Mouse (Mus musculus) thymus, adult 2 months (tissue): ENCODE results near the gene Tmem131. TPM values are rescaled to one million over a fixed set of nuclear protein-coding genes. Genes with fewer than 3 reads are reported as not detected.

ENCODE experiments used
- DNase-seq: peaks from one replicate; pipeline ENCODE4 v3.0.0; 2021
- H3K27ac ChIP-seq: fragments of 200-500 bp; 2 replicates; pipeline ENCODE4 v1.5.1; 2012; ENCODE audit warnings: low read length, control low read depth; ENCODE audit not compliant: control insufficient read depth, insufficient read depth
- H3K27me3 ChIP-seq: fragments of 200-500 bp; 2 replicates; pipeline ENCODE4 v1.6.1; 2012; ENCODE audit warnings: mild to moderate bottlenecking, low read length, moderate library complexity, mixed read lengths; ENCODE audit not compliant: control insufficient read depth, insufficient read depth
- H3K36me3 ChIP-seq: fragments of 200-500 bp; 2 replicates; pipeline ENCODE4 v1.6.1; 2012; ENCODE audit warnings: mild to moderate bottlenecking, low read length, moderate library complexity; ENCODE audit not compliant: control insufficient read depth, insufficient read depth
- H3K4me1 ChIP-seq: fragments of 200-500 bp; replicated peaks from 2 replicates; pipeline ENCODE4 v1.6.1; 2012; ENCODE audit warnings: low read length; ENCODE audit not compliant: control insufficient read depth, insufficient read depth
- H3K4me3 ChIP-seq: fragments of 200-500 bp; 2 replicates; pipeline ENCODE4 v1.5.1; 2012; ENCODE audit warnings: mild to moderate bottlenecking, low read length, control low read depth, moderate library complexity; ENCODE audit not compliant: control insufficient read depth, insufficient read depth
- CTCF ChIP-seq: fragments of 200-500 bp; IDR thresholded peaks from 2 replicates; pipeline ENCODE4 v1.5.1; 2012; ENCODE audit warnings: mild to moderate bottlenecking, control low read depth, low read length, moderate library complexity, borderline replicate concordance; ENCODE audit not compliant: control insufficient read depth, poor library complexity, insufficient read depth; ENCODE audit errors: extremely low read depth
- POLR2A ChIP-seq: fragments of 200-500 bp; IDR thresholded peaks from 2 replicates; pipeline ENCODE4 v1.6.1; 2012; ENCODE audit warnings: mild to moderate bottlenecking, low read length, control low read depth, moderate library complexity; ENCODE audit not compliant: control insufficient read depth, poor library complexity, insufficient read depth; ENCODE audit errors: extremely low read depth
- WGBS: fragments of 180-500 bp; shearing (Covaris S2); methylation state at CpG from one replicate; pipeline ENCODE4 v1.1.7; 2018; 5-methylcytosine and 5-hydroxymethylcytosine counted together
- polyA plus RNA-seq: library from polyadenylated mRNA; depleted of rRNA; stranded (reverse); fragments of >200 nt; gene quantifications from 2 replicates; pipeline ENCODE4 v1.2.3, GENCODE M21; 2012

Gene Tmem131
- polyA plus RNA-seq, 1 experiment, result 51.1 TPM

DNA sequence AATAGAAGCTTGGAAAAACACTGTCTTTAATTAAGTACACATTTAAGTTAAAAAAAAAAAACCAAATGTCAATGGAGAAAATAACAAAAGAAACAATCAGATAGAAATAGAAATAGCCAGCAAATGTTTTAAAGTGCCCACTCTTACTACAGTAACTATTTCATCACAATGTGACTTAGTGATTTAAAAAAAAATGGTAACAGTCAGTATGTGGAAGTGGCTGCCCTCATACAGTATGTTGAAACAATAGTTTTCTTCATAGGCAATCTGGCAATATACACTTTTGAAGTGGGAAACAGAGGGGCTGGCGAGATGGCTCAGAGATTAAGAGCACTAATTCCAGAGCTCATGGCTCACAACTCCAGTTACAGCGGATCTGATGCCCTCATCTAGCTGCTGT is 15.9 kb downstream of the Tmem131 start:
- no peak for TF ChIP-seq POLR2A
- no peak for TF ChIP-seq CTCF
- Histone ChIP-seq H3K36me3 (no peaks in the 10 kb centered on the region), H3K4me1 (peaks cover 49% of the 10 kb centered on the region), H3K27ac (no peak overlapping the region), H3K27me3 (no peaks in the 10 kb centered on the region), H3K4me3 (no peak overlapping the region)
- no peak for DNase-seq
- WGBS, result 24% methylated on average over 2 of the region's 2 CpGs

DNA sequence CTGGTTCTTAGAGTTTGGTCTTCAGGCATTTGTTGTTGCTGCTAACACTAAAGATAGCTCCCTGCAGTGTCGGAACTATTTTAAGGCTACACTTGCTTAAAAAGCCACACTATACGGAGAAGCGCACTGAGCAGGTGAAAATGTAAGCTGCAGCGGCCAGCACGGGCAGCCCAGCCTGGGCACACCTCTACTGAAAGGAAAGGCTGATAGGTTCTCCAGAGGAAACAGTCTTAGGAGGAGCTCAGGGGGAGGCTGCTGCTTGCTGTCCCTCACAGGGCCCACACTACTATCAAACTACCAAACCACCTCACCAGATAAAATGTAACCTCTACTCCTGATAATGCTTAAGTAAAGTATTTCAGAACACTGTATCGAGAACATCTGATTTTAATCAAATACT is 16.7 kb downstream of the Tmem131 start:
- Histone ChIP-seq H3K36me3 (no peaks in the 10 kb centered on the region), H3K27ac (peak overlapping the region; percentile 9; the same call in 1 of the 2 replicates), H3K27me3 (no peaks in the 10 kb centered on the region), H3K4me3 (no peak overlapping the region), H3K4me1 (peaks cover 53% of the 10 kb centered on the region)
- DNase-seq, result no peak
- 63% methylated on average over 6 of the region's 6 CpGs for WGBS
- TF ChIP-seq POLR2A (no peak), CTCF (no peak)

DNA sequence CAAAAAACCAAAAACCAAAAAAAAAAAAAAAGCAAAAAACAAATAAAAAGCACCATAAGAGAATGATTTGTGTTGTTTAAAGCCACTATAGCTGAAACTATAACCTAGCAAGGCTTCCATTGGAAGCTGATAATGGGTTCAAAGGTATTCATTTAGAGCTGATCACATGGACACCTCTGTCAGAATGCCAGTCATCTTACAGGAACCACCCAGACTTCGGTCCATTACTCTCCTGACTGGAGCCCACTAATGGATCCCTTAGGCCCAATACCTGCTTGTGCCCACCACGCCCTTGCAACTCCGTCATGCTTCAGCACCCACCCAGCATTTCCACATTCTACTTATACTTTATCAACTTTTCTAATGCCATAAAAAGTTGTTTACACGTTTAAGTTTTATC is 17.2 kb downstream of the Tmem131 start:
- no peak overlapping the region for H3K4me3 ChIP-seq
- H3K4me1 ChIP-seq, result peaks cover 57% of the 10 kb centered on the region
- 88% methylated on average over 4 of the region's 4 CpGs for WGBS
- no peaks in the 10 kb centered on the region for H3K36me3 ChIP-seq
- no peaks in the 10 kb centered on the region for H3K27me3 ChIP-seq
- TF ChIP-seq POLR2A, result no peak
- TF ChIP-seq CTCF, result no peak
- no peak for DNase-seq
- H3K27ac ChIP-seq, result no peak overlapping the region

DNA sequence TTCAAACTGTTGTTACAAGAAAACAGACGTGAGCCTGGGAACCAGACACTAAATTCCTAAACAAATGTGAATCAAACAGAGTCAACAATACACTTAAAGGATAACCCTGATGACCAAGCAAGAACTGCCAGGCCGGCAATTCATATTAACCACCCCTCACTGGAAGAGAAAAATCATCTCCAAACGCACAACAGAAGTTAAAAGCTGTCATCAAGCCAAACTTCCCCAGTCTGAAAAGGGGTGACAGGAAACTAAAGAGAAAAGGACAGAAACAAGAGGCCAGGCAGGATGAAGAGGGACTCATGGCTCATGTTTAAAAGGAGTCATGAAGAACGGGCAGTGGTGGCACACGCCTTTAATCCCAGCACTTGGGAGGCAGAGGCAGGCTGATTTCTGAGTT is 17.7 kb downstream of the Tmem131 start:
- WGBS, result 50% methylated on average over 5 of the region's 5 CpGs
- TF ChIP-seq CTCF (no peak), POLR2A (no peak)
- Histone ChIP-seq H3K36me3 (no peaks in the 10 kb centered on the region), H3K27me3 (no peaks in the 10 kb centered on the region), H3K4me3 (no peak overlapping the region), H3K27ac (no peak overlapping the region), H3K4me1 (peaks cover 54% of the 10 kb centered on the region)
- DNase-seq, result no peak

DNA sequence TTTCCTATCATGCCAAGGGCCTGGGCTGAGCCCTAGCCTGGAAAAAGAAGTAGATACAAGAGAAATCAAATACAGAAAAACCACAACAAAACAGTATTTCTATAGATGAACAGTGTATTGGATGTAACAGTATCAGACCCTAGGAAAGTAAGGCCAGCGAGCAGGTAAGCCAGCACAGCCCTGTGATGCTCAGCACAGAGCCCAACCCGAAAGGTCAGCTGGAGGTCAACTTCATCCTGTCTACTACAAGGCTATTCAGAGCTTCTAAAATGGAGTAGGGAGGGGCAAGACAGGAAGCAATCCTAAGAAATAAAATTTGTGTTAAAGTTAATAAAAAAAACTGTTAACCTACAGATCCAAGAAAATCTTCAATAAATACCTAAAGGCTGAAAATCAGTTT is 18.6 kb downstream of the Tmem131 start:
- Histone ChIP-seq H3K4me1 (peaks cover 59% of the 10 kb centered on the region), H3K27me3 (no peaks in the 10 kb centered on the region), H3K4me3 (no peak overlapping the region), H3K36me3 (no peaks in the 10 kb centered on the region), H3K27ac (no peak overlapping the region)
- TF ChIP-seq CTCF (no peak), POLR2A (no peak)
- no peak for DNase-seq
- WGBS, result 91% methylated on average over 2 of the region's 2 CpGs

DNA sequence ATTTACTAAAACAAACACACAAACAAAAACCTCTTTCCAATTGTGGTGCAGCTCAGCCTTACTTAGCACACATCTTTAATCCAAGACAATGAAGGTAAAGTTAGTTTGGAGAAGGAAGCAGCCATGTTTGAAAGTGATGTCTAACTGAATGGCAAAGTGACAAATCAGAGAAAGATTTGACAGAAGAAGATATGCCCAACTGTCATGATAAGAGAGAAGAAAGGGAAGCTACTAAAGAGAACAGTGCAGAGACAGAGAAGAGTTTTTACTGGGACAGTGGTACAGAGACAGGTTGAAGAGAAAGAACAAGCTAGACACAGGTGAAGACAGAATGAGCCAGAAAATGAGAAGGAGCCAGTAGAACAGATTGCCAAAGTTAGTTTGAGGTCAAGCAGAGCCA is 19.6 kb downstream of the Tmem131 start:
- H3K4me3 ChIP-seq, result no peak overlapping the region
- H3K36me3 ChIP-seq, result no peaks in the 10 kb centered on the region
- no peaks in the 10 kb centered on the region for H3K27me3 ChIP-seq
- DNase-seq, result no peak
- H3K27ac ChIP-seq, result no peak overlapping the region
- no peak for TF ChIP-seq POLR2A
- no peak for TF ChIP-seq CTCF
- H3K4me1 ChIP-seq, result peaks cover 54% of the 10 kb centered on the region

DNA sequence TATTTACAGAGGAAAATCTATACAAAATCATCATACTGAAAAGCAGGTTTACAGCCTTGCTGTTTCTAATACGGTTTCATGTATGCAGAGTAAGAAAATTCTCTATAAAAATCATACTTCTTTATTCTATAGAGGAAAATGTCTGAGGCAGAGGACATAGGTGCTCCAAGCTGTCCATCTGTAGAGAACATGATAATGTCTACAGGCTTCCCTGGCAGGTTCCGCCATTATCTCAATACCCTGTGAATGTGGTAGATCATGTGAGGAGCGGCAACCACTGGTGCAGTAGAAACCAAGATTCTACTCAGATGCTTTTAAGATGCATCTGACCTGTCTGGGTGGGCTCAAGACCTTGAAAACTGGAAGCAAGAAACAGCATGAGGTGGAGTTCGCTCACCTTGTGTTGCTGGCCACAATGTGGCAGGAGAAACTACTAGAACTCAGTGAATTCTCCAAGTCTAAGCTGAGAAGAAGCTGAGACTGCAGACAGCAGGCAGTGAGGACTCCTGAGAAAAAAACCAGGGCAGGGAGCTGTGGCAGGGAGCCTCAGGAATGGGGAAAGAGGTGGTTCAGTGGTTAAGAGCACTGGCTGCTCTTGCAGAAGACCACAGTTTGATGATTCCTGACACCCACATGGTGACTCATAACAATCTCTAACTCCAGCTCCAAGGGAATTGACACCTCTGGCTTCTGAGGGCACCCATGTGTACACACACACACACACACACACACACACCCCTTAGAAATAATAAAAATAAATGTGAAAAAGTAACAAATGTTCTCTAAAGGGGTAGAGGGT is 20.6 kb downstream of the Tmem131 start:
- Histone ChIP-seq H3K27me3 (no peaks in the 10 kb centered on the region), H3K27ac (peak overlapping the region; percentile 90), H3K4me1 (peaks cover 54% of the 10 kb centered on the region), H3K36me3 (no peaks in the 10 kb centered on the region), H3K4me3 (no peak overlapping the region)
- DNase-seq, result no peak
- WGBS, result 76% methylated on average over 4 of the region's 4 CpGs
- no peak for TF ChIP-seq CTCF
- no peak for TF ChIP-seq POLR2A
